Mouse (Mus musculus): ENCODE results near the gene Pgs1. TPM values are rescaled to one million over a fixed set of nuclear protein-coding genes. Genes with fewer than 3 reads are reported as not detected.

The Pgs1 gene
- total and polyA plus RNA-seq, 2 experiments from 2014 or later: 20.3 to 33.0 TPM

- no peaks in the 10 kb centered on the region for H3K27me3 ChIP-seq (ENCODE audit: control insufficient read depth, insufficient read depth, low read length)
- H3K9me3 ChIP-seq (replicated peaks; ENCODE audit: control insufficient read depth, low read length): no peaks in the 10 kb centered on the region
- H3K9ac ChIP-seq (replicated peaks; ENCODE audit: low read depth, low read length): no peak overlapping the region
- 92% methylated on average over 4 of the region's 4 CpGs for WGBS
- H3K27ac ChIP-seq (ENCODE audit: low read depth): no peak overlapping the region
- no peak for DNase-seq (ENCODE audit: low spot score)
- TF ChIP-seq CTCF (IDR thresholded peaks at IDR 0.05; ENCODE audit: low read depth) (no peak), EP300 (IDR thresholded peaks at IDR 0.05; ENCODE audit: low read depth) (no peak)
- peaks cover 39% of the 10 kb centered on the region for H3K4me1 ChIP-seq (ENCODE audit: control insufficient read depth, insufficient read depth)
- peaks cover 26% of the 10 kb centered on the region for H3K36me3 ChIP-seq (replicated peaks; ENCODE audit: control insufficient read depth, insufficient read depth, low read length)
- no peak overlapping the region for H3K4me3 ChIP-seq (ENCODE audit: low read depth, low read length)
- no peak overlapping the region for H3K4me2 ChIP-seq (ENCODE audit: low read depth, low read length)
- ATAC-seq (ENCODE audit: insufficient read depth, low read depth): no peak
These were observed 12.3 kb downstream of the Pgs1 start for GRCm38 (mm10) chr11:117998356-117998755.

GRCm38 (mm10) chr11:117999260-117999934 is 13.3 kb downstream of the Pgs1 start:
- ATAC-seq (ENCODE audit: insufficient read depth, low read depth) (peak; percentile 37), DNase-seq (ENCODE audit: low spot score) (no peak)
- Histone ChIP-seq H3K36me3 (replicated peaks; ENCODE audit: control insufficient read depth, insufficient read depth, low read length) (peaks cover 36% of the 10 kb centered on the region), H3K9ac (replicated peaks; ENCODE audit: low read depth, low read length) (no peak overlapping the region; the same call in 1 of the 2 replicates), H3K4me1 (ENCODE audit: control insufficient read depth, insufficient read depth) (peaks cover 36% of the 10 kb centered on the region), H3K4me3 (ENCODE audit: low read depth, low read length) (no peak overlapping the region), H3K9me3 (replicated peaks; ENCODE audit: control insufficient read depth, low read length) (no peaks in the 10 kb centered on the region), H3K27me3 (ENCODE audit: control insufficient read depth, insufficient read depth, low read length) (no peaks in the 10 kb centered on the region), H3K4me2 (ENCODE audit: low read depth, low read length) (no peak overlapping the region), H3K27ac (ENCODE audit: low read depth) (peak overlapping the region; percentile 53)
- WGBS: 66% methylated on average over 6 of the region's 6 CpGs
- TF ChIP-seq EP300 (IDR thresholded peaks at IDR 0.05; ENCODE audit: low read depth) (no peak), CTCF (IDR thresholded peaks at IDR 0.05; ENCODE audit: low read depth) (no peak)

- Histone ChIP-seq H3K4me2 (ENCODE audit: low read depth, low read length) (no peak overlapping the region), H3K36me3 (replicated peaks; ENCODE audit: control insufficient read depth, insufficient read depth, low read length) (peaks cover 43% of the 10 kb centered on the region), H3K4me1 (ENCODE audit: control insufficient read depth, insufficient read depth) (peaks cover 29% of the 10 kb centered on the region), H3K27ac (ENCODE audit: low read depth) (peak overlapping the region; percentile 53), H3K4me3 (ENCODE audit: low read depth, low read length) (no peak overlapping the region), H3K9ac (replicated peaks; ENCODE audit: low read depth, low read length) (no peak overlapping the region), H3K9me3 (replicated peaks; ENCODE audit: control insufficient read depth, low read length) (no peaks in the 10 kb centered on the region), H3K27me3 (ENCODE audit: control insufficient read depth, insufficient read depth, low read length) (no peaks in the 10 kb centered on the region)
- ATAC-seq (ENCODE audit: insufficient read depth, low read depth) (0 out of 2 replicates have a peak, but pooled peaks have one; percentile 42), DNase-seq (ENCODE audit: low spot score) (peak; percentile 43)
- no peak for TF ChIP-seq CTCF (IDR thresholded peaks at IDR 0.05; ENCODE audit: low read depth)
- no peak for TF ChIP-seq EP300 (IDR thresholded peaks at IDR 0.05; ENCODE audit: low read depth)
- WGBS: 17% methylated on average over 1 of the region's 1 CpGs
These were observed 14.0 kb downstream of the Pgs1 start for GRCm38 (mm10) chr11:118000083-118000482.

GRCm38 (mm10) chr11:118000565-118001215 is 14.6 kb downstream of the Pgs1 start:
- Histone ChIP-seq H3K4me3 (ENCODE audit: low read depth, low read length) (no peak overlapping the region), H3K4me1 (ENCODE audit: control insufficient read depth, insufficient read depth) (peaks cover 24% of the 10 kb centered on the region; the same call in 1 of the 2 replicates), H3K27me3 (ENCODE audit: control insufficient read depth, insufficient read depth, low read length) (no peaks in the 10 kb centered on the region), H3K4me2 (ENCODE audit: low read depth, low read length) (no peak overlapping the region), H3K27ac (ENCODE audit: low read depth) (no peak overlapping the region; the same call in 1 of the 2 replicates), H3K9ac (replicated peaks; ENCODE audit: low read depth, low read length) (no peak overlapping the region), H3K36me3 (replicated peaks; ENCODE audit: control insufficient read depth, insufficient read depth, low read length) (peaks cover 49% of the 10 kb centered on the region), H3K9me3 (replicated peaks; ENCODE audit: control insufficient read depth, low read length) (no peaks in the 10 kb centered on the region)
- ATAC-seq (ENCODE audit: insufficient read depth, low read depth) (no peak), DNase-seq (ENCODE audit: low spot score) (no peak)
- TF ChIP-seq EP300 (IDR thresholded peaks at IDR 0.05; ENCODE audit: low read depth): no peak
- no peak for TF ChIP-seq CTCF (IDR thresholded peaks at IDR 0.05; ENCODE audit: low read depth)
- 80% methylated on average over 7 of the region's 7 CpGs for WGBS

GRCm38 (mm10) chr11:118003176-118003575 is 17.1 kb downstream of the Pgs1 start:
- no peak overlapping the region for H3K4me3 ChIP-seq (ENCODE audit: low read depth, low read length)
- no peak overlapping the region for H3K9ac ChIP-seq (replicated peaks; ENCODE audit: low read depth, low read length)
- H3K9me3 ChIP-seq (replicated peaks; ENCODE audit: control insufficient read depth, low read length): no peaks in the 10 kb centered on the region
- no peak overlapping the region for H3K27ac ChIP-seq (ENCODE audit: low read depth)
- no peak for TF ChIP-seq EP300 (IDR thresholded peaks at IDR 0.05; ENCODE audit: low read depth)
- TF ChIP-seq CTCF (IDR thresholded peaks at IDR 0.05; ENCODE audit: low read depth): no peak
- H3K4me2 ChIP-seq (ENCODE audit: low read depth, low read length): no peak overlapping the region
- H3K4me1 ChIP-seq (ENCODE audit: control insufficient read depth, insufficient read depth): peaks cover 33% of the 10 kb centered on the region
- no peaks in the 10 kb centered on the region for H3K27me3 ChIP-seq (ENCODE audit: control insufficient read depth, insufficient read depth, low read length)
- WGBS: 77% methylated on average over 14 of the region's 14 CpGs
- peaks cover 61% of the 10 kb centered on the region for H3K36me3 ChIP-seq (replicated peaks; ENCODE audit: control insufficient read depth, insufficient read depth, low read length)
- DNase-seq (ENCODE audit: low spot score) (no peak), ATAC-seq (ENCODE audit: insufficient read depth, low read depth) (no peak)
